Mouse (Mus musculus) heart, postnatal 10 days (tissue): Measurements from ENCODE around the gene Fam214b. TPM values are rescaled to one million over a fixed set of nuclear protein-coding genes. Genes with fewer than 3 reads are reported as not detected.

ENCODE experiments used
- DNase-seq, 2 experiments: peaks; one replicate each; pipeline ENCODE4 v3.0.0; 2021
- intact Hi-C: fragments of 180-260 bp; cut with DNase I; formaldehyde crosslinking; loops from one replicate; pipeline ENCODE4 v1.15.1; 2025
- total RNA-seq, 2 experiments: library from RNA; stranded (reverse); gene quantifications; 2 replicates each; pipeline ENCODE4 v1.2.3; 2021

Gene Fam214b
- 10 to 100 TPM; 23.6 to 30.7 TPM for total RNA-seq

DNA sequence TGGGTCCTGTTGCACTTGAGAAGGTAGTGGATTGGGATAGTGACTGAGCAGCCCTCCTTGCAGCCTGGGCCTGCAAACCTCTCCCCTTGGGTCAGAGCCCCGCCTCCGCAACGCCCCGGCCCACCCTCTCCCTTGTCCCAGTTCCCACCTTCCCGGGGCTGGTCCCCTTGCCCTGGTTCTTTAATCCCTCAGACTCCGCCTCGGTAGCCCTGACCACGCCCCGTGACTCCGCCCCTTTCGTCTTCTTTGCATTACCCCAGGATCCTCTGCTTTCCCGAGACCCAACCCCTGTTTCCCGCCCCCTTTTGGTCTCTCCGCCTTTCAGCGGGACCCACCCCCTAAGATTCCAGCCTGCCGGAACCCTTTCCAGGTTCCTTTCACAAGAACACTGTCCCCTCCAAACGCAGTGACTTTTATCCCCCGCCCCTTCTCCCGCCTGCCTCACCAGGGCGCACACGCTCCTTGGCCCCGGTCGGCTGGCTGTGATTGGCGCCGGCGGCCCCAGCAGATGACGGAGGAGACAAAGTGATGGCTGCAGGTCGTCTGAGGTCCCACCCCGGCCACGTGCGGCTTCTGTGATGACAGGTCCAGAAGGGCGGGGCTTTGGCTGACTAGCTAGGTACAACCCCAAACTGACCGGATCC, at the start of gene Fam214b:
Gene Fam214b, minus strand, starts transcription at position 562 of the 644 bp plus-strand sequence.
- intact Hi-C loops, result loop anchor here (2.0 kb wide), 1 partner anchor 375 kb away; no protein-coding TSS in a partner anchor
- peak; percentile 99 for DNase-seq

- no peak for DNase-seq
- intact Hi-C loops, result no loop called here
Observed at GRCm38 (mm10) chr4:43091183-43091582, 45.2 kb upstream of the Fam214b start.

DNA sequence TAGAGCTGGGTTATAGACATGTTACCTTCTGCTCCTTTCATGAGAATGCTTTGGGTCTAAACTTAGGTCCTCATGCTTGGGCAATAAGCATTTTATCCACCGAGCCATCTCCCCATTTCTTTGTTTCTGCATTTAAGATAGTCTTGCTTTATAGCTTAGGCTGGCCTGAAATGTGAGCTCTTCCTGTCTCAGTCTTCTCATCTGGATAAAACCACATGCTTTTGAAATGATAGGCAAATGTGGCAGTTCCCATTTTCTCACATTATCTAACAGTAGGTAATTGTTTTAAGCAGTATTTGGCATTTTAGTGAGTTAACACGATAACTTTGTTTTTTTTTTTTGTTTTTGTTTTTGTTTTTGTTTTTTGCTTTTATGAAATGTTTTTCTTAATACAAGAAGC, 43.9 kb upstream of the Fam214b start:
- DNase-seq, result no peak
- intact Hi-C loops, result no loop called here

- intact Hi-C loops, result no loop called here
- no peak for DNase-seq
Observed at GRCm38 (mm10) chr4:43082458-43082857, 36.4 kb upstream of the Fam214b start.

DNA sequence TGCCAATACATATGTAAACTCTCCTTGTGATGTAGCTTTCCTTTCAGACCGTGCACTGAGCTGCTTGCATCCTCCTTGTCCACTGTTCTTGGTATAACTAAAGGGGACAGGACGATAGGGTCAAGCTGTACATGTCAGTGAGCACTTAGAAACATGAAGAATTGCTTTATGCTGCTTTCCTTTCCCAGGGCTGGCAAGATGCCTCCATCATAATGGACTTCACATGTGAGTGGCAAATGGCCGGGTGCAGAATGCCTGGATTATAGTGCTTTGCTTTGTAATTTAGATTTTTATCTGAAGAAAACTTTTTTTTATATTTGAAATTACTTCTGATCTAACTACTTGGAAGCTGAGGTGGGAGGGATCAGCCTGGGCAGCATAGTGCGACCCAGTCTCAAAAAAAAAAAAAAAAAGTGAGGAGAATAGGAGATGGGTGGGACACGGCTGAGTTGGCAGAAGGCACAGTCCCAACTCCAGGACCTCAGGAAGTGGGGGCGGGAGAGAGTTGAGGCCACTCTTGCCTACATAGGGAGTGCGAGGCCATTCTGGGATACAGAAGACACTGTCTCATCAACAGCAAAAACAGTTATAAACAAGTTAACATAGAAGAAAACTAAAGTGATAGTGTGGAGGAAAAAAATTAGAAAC, 32.2 kb upstream of the Fam214b start:
- no peak for DNase-seq
- intact Hi-C loops, result no loop called here

DNA sequence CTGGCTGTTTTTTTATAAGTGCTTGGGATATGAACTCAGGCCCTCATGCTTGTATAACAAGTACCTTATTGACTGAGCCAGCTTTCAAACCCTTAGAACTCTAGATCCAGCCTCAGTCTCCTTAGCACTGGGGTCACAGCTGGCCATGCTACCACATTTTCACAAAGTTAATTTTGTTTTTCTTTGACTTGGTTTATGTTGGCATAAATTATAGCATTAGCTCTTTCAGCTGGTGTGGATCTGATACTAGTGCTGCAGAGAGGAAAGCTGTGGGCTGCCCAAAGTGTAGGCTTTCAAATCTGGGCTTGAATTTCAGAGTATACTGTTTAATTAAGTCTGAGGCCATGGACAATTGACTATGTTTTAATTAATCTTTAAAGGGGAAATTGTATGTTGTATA, 28.9 kb upstream of the Fam214b start:
- intact Hi-C loops, result no loop called here
- no peak for DNase-seq

DNA sequence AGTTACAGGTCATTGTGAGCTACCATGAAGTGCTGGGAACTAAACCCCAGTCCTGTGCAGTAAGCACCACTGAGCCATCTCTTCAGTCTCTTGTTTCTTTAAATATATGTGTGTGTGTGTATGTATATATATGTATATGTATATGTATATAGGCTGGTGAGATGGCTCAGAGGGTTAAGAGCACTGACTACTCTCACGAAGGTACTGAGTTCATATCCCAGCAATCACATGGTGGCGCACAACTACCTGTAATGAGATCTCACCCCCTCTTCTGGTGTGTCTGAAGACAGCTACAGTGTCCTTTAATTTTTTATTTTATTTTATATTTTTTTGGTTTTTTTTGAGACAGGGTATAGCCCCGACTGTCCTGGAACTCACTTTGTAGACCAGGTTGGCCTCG, 19.5 kb upstream of the Fam214b start:
- intact Hi-C loops, result no loop called here
- DNase-seq, result no peak

DNA sequence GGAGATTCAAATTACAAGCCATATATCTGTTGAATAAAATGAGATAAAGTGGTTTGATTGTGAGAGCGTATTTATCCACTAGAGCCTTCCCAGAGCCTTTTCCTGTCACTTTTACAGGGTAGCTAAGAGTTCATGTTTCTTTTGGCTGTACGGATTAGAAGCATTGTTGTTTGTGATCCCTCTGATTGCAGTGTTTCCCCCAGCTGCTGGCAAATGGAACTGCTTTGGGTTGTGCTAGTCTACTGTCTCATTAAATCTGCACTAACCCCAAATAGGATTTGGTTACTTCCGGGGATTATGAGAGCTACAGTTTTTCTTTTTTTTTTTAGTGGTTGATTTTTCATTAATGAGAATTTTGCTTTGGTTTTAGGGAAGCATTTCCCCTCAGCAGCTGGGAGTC, 14.3 kb upstream of the Fam214b start:
- DNase-seq, result no peak
- intact Hi-C loops, result no loop called here

DNA sequence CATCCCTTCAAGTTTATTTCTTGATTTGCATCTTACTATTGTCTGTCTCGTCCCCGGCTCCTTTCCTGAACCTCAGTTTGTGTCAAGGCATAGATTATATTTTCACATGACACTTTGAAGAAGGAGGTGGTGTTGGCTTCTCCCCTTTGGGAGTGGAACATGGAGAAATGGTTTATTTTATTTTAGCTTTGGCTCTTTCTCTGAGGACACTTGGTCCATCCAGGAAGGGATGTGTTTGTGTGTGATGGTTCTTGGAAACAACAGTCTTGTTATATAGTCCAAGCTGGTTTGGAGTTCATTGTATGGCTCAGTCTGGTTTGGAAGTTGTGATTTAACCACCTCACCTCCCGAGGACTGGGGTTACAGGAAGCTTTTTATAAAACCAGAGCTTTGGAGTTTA, 13.7 kb upstream of the Fam214b start:
- intact Hi-C loops, result loop anchor here (5.0 kb wide), 1 partner anchor 183 kb away; no protein-coding TSS in a partner anchor

GRCm38 (mm10) chr4:43058753-43059654, 13.0 kb upstream of the Fam214b start, which contains the start of gene Unc13b:
Gene Unc13b, plus strand, starts transcription at chr4:43058953.
- intact Hi-C loops, result loop anchor here (5.0 kb wide), 1 partner anchor 183 kb away; no protein-coding TSS in a partner anchor
- DNase-seq, result peak; percentile 92 to 94

More for the DNA sequence above, 13.7 kb upstream of the Fam214b start:
- DNase-seq, result no peak

DNA sequence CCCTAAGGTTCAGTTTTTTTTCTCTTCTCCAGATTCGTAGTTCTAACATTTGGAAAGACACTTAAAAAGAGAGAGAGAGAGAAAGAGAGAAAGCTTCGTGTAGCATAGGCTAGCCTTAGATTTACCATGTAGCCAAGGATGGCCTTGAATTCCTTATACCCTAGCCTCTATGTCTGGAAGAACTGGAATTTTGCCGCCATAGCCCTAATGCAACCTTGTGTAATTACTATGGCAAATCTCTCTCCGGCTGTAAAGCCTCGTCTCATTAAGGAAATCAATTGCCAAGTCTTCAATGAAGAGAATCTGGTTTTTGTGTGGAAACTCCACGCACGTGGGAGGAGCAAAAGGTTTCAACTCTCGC, 12.4 kb upstream of the Fam214b start:
- intact Hi-C loops, result loop anchor here (5.0 kb wide), 1 partner anchor 184 kb away; no protein-coding TSS in a partner anchor
- no peak for DNase-seq

- no peak for DNase-seq
- intact Hi-C loops, result loop anchor here (5.0 kb wide), 1 partner anchor 185 kb away; no protein-coding TSS in a partner anchor
Observed at GRCm38 (mm10) chr4:43057654-43058053, 11.6 kb upstream of the Fam214b start.

- peak; percentile 49 to 63 for DNase-seq
- intact Hi-C loops, result no loop called here
Observed at GRCm38 (mm10) chr4:43052627-43053026, 6.6 kb upstream of the Fam214b start.

DNA sequence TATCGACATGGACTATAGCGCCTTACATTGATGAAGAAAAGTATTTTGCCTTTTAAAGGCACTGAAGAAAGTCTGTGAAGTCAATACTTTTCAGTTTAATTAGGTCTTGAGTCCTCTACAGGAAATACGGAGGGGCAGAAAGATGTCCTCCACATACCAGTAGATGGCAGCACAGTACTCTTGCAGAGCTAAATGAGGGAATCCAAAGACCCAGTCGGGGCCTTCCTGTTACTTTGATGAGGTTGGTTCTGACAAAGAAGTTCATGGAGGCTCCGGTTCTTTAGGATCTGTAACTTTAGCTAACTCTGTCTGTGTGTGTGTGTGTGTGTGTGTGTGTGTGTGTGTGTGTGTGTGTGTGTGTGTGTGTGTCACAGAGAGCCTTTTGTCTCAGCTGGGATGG, 1.2 kb upstream of the Fam214b start:
- DNase-seq, result peak; percentile 87 to 90

DNA sequence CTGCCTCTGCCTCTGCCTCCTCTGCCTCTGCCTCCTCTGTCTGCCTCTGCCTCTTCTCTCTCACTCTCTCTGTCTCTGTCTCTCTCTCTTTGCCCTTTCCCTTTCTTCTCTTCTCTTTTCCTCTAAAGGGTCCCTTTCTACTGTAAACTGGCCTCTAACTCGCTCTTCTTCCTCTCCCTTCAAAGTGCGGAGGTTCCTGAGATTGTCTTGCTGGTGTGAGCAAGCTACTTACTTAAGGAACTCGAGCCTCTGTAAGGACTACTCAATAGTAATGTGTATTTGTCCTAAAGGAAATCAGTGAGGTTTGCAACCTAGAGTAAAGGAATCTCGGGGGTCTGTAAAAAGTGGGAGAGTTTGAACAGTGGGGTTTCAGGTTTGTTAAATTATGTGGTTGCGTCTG, 587 bp upstream of the Fam214b start:
- no peak for DNase-seq
- intact Hi-C loops, result loop anchor here (1.0 to 2.0 kb wide), 2 partner anchors 69 to 374 kb away; no protein-coding TSS in a partner anchor

More for the DNA sequence above, 1.2 kb upstream of the Fam214b start:
- intact Hi-C loops, result loop anchor here (1.0 to 2.0 kb wide), 2 partner anchors 68 to 374 kb away; no protein-coding TSS in a partner anchor

DNA sequence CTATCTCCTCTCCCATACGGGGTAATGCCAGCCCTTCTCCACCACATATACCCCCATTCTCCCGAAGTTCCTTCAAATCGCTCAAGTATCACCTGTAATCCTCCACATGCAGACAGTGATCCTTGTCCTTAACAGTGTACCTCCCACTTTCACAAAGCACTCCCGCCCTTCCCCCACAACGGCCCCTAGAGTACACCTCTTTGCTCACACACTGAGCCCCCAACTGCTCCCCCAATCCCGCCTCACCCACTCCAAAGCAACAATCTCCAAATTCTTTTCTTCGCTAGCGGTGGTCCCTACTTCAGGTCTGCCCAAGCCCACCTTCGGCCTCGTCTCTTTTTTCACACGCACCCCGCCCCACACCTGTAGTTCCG, 748 bp downstream of the Fam214b start:
- DNase-seq, result peak in 1 of 2 experiments; percentile 37
- intact Hi-C loops, result no loop called here

GRCm38 (mm10) chr4:43044673-43045072, 1.3 kb downstream of the Fam214b start:
- intact Hi-C loops, result no loop called here
- peak; percentile 41 to 48 for DNase-seq

DNA sequence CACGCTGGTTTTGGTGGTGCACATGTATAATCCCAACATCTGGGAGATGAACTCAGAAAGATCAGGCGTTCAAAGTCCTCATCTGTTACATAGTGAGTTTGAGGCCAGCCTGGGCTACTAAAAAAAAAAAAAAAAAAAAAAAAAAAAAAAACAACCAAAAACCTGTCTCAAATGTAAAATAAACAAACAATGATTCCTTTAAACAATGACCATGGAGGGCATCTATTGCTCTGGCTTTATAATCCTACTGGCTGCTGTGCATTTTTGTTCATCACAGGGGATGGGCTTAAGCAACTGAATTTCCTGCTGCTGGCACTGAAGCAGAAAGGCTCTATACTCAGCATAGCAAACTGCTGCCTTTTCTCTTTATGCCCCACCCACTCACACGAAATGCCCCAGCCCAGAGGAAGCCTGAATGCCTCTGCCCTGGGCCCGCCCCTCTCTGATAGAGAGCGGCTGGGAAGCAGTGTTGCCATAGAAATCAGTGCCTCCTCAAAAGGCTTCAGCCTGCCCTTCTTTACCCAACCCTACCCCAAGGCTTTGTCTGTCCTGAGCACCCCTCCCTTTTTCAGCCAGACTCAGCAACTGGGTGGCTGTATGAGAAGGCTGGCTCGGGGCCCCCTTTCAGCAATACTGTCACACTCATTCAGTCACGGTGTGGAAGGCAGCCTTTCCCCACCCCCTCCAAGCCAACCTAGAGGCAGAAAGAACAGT, 2.2 kb downstream of the Fam214b start:
- peak; percentile 74 to 78 for DNase-seq
- intact Hi-C loops, result no loop called here

GRCm38 (mm10) chr4:43040881-43041547, 5.0 kb downstream of the Fam214b start:
- intact Hi-C loops, result no loop called here
- no peak for DNase-seq

GRCm38 (mm10) chr4:43040114-43040572, 5.9 kb downstream of the Fam214b start:
- intact Hi-C loops, result no loop called here
- peak; percentile 97 to 98 for DNase-seq
